Mouse (Mus musculus): ENCODE data around the gene Ano2.

- TF ChIP-seq CTCF (conservative IDR thresholded peaks at IDR 0.05 in 1 of 2, IDR thresholded peaks at IDR 0.05 in 1 of 2; ENCODE audit: low read depth in 2 of 2, low read length in 2 of 2) (no peak), POLR2A (IDR thresholded peaks at IDR 0.05; ENCODE audit: low read depth, low read length) (no peak)
Observed at GRCm38 (mm10) chr6:126006647-126007046, 316.4 kb downstream of the Ano2 start.
